Mouse (Mus musculus): ENCODE data around the gene Gm10100. TPM values are rescaled to one million over a fixed set of nuclear protein-coding genes. Genes with fewer than 3 reads are reported as not detected.
"Not testable (repeated sequence)": the region's sequence is repeated elsewhere in the genome, so short reads cannot be mapped to it uniquely, and the experiment has no call there.

Gm10100 gene
- polyA plus RNA-seq, 1 experiment from 2014 or later = not detected

DNA sequence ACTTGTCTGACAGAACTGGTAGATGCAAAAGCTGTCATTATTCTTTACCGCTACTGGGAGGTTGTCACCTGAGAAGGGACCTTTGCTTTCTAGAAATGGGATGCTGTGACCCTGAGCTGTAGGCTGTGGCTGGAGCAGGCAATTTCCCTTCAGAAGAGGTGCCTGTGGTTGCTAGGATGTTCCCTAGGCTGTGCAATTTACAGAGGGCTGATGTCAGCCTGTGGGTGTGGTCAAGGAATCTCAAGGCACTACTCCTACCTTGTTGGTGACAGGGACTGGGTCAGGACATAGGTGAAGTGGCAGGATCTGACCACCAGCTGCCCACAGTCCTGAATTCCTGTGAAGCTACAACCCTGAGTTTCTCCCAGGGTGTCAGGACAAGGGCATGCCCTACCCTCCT is 43.4 kb downstream of the Gm10100 start:
- Histone ChIP-seq H3K4me1 (replicated peaks) (no peaks in the 10 kb centered on the region), H3K9me3 (no peaks in the 10 kb centered on the region), H3K27ac (replicated peaks) (no peak overlapping the region), H3K4me3 (no peak overlapping the region), H3K4me2 (no peak overlapping the region), H3K9ac (no peak overlapping the region), H3K27me3 (no peaks in the 10 kb centered on the region), H3K36me3 (no peaks in the 10 kb centered on the region)
- no peak for ATAC-seq (ENCODE audit: low FRiP score, low read depth)
- whole genome bisulfite sequencing = 86% methylated on average over 1 of the region's 1 CpGs

DNA sequence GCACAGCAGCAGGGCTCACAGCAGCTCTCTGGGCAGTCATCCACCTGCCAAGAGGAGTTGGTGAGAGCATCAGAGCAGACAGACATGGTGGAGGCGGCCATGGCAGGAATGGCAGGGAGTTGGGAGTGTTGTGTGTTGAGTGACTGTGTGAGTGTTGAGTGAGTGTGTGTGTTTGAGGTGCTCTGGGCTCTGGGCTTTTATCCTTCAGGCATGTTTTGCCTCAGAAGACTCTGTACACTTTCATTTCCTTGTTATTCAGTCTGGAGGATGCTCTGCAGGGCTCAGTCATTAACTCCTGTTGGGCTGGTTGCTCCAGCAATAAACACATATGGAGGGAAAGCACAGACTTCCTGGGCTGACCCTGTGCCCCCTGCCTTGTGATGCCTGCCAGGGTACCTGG is 44.9 kb downstream of the Gm10100 start, which contains the start of gene Gm3238:
Gm3238 (minus strand) TSS at position 101 of the 400 bp plus-strand sequence.
- H3K9ac ChIP-seq; H3K27ac ChIP-seq (replicated peaks); H3K36me3 ChIP-seq; H3K4me2 ChIP-seq; H3K4me3 ChIP-seq; H3K27me3 ChIP-seq; ATAC-seq (ENCODE audit: low FRiP score, low read depth); H3K9me3 ChIP-seq; H3K4me1 ChIP-seq (replicated peaks): not testable (repeated sequence)
- no CpG with 5 or more reads among the region's 1 CpGs for WGBS

DNA sequence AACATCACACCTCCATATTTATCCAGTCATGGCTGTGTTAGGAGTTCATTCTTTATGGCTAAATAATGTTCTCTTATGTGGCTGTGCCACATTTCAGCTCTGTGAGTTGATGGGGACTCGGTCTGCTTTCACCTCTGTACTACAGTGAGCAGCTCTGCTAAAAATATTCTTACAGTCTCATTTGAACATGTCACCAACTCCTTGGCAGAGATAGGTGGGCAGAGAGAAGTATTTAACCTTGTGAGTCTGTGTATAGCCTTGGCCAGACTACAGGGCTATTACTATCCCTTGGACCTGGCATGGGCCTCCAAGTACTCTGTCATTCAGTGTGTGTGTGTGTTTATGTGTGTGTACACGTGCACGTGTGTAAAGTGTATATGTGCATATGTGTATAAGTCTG is 45.9 kb downstream of the Gm10100 start:
- H3K27ac ChIP-seq (replicated peaks); H3K36me3 ChIP-seq; H3K27me3 ChIP-seq; H3K9ac ChIP-seq; H3K9me3 ChIP-seq; H3K4me2 ChIP-seq; H3K4me1 ChIP-seq (replicated peaks); ATAC-seq (ENCODE audit: low FRiP score, low read depth); H3K4me3 ChIP-seq: not testable (repeated sequence)
- 94% methylated on average over 2 of the region's 3 CpGs for WGBS

Other genes with a start within 250 kb of the Gm10100 start
- gene Fam207a, start 210.7 kb upstream of the Gm10100 start, polyA plus RNA-seq (2015; fragmentation: Nextera tagmentation; extraction: Ambion mirVana) = 45.1 and 48.4 TPM in 2 replicates
- gene Itgb2, start 196.2 kb upstream of the Gm10100 start, polyA plus RNA-seq (2015; fragmentation: Nextera tagmentation; extraction: Ambion mirVana) = 1.1 and 1.5 TPM in 2 replicates
- 75.2 and 81.7 TPM in 2 replicates for gene Pttg1ip, start 144.8 kb upstream of the Gm10100 start, polyA plus RNA-seq (2015; fragmentation: Nextera tagmentation; extraction: Ambion mirVana)
- 282 and 283 TPM in 2 replicates for gene Sumo3, start 120.4 kb upstream of the Gm10100 start, polyA plus RNA-seq (2015; fragmentation: Nextera tagmentation; extraction: Ambion mirVana)
- gene Gm49325, start 120.3 kb upstream of the Gm10100 start, polyA plus RNA-seq (2015; fragmentation: Nextera tagmentation; extraction: Ambion mirVana) = 2.9 TPM in 1 of 2 replicates, not detected in the other
- gene Ube2g2, start 104.2 kb upstream of the Gm10100 start, polyA plus RNA-seq (2015; fragmentation: Nextera tagmentation; extraction: Ambion mirVana) = 83.8 and 90.0 TPM in 2 replicates
- 0.99 and 1.3 TPM in 2 replicates for gene Tspear, start 39.9 kb upstream of the Gm10100 start, polyA plus RNA-seq (2015; fragmentation: Nextera tagmentation; extraction: Ambion mirVana)
- not detected in 2 replicates for gene Gm19402, start 35.7 kb upstream of the Gm10100 start, polyA plus RNA-seq (2015; fragmentation: Nextera tagmentation; extraction: Ambion mirVana)
- not detected in 2 replicates for gene Gm9508, start 29.3 kb upstream of the Gm10100 start, polyA plus RNA-seq (2015; fragmentation: Nextera tagmentation; extraction: Ambion mirVana)
- not detected in 2 replicates for gene Gm10272, start 19.9 kb upstream of the Gm10100 start, polyA plus RNA-seq (2015; fragmentation: Nextera tagmentation; extraction: Ambion mirVana)
- not detected in 2 replicates for gene Gm10024, start 15.0 kb upstream of the Gm10100 start, polyA plus RNA-seq (2015; fragmentation: Nextera tagmentation; extraction: Ambion mirVana)
- not detected in 2 replicates for gene Gm10142, start 10.7 kb upstream of the Gm10100 start, polyA plus RNA-seq (2015; fragmentation: Nextera tagmentation; extraction: Ambion mirVana)
- gene Krtap12-1, start 5.9 kb upstream of the Gm10100 start, polyA plus RNA-seq (2015; fragmentation: Nextera tagmentation; extraction: Ambion mirVana) = not detected in 2 replicates
- gene Gm18596, start 16.2 kb downstream of the Gm10100 start, polyA plus RNA-seq (2015; fragmentation: Nextera tagmentation; extraction: Ambion mirVana) = not detected in 2 replicates
- gene Gm9736, start 24.9 kb downstream of the Gm10100 start, polyA plus RNA-seq (2015; fragmentation: Nextera tagmentation; extraction: Ambion mirVana) = not detected in 2 replicates
- gene Gm3233, start 33.2 kb downstream of the Gm10100 start, polyA plus RNA-seq (2015; fragmentation: Nextera tagmentation; extraction: Ambion mirVana) = not detected in 2 replicates
- not detected in 2 replicates for gene Gm3238, start 44.8 kb downstream of the Gm10100 start, polyA plus RNA-seq (2015; fragmentation: Nextera tagmentation; extraction: Ambion mirVana)
- gene Gm7138, start 50.5 kb downstream of the Gm10100 start, polyA plus RNA-seq (2015; fragmentation: Nextera tagmentation; extraction: Ambion mirVana) = not detected in 2 replicates
- gene Gm3250, start 56.1 kb downstream of the Gm10100 start, polyA plus RNA-seq (2015; fragmentation: Nextera tagmentation; extraction: Ambion mirVana) = not detected in 2 replicates
- gene Gm7137, start 61.7 kb downstream of the Gm10100 start, polyA plus RNA-seq (2015; fragmentation: Nextera tagmentation; extraction: Ambion mirVana) = not detected in 2 replicates
- gene Gm9639, start 68.6 kb downstream of the Gm10100 start, polyA plus RNA-seq (2015; fragmentation: Nextera tagmentation; extraction: Ambion mirVana) = not detected in 2 replicates
- not detected in 2 replicates for gene Gm19668, start 72.6 kb downstream of the Gm10100 start, polyA plus RNA-seq (2015; fragmentation: Nextera tagmentation; extraction: Ambion mirVana)
- gene Gm9507, start 85.4 kb downstream of the Gm10100 start, polyA plus RNA-seq (2015; fragmentation: Nextera tagmentation; extraction: Ambion mirVana) = not detected in 2 replicates
- not detected in 2 replicates for gene Gm2696, start 88.2 kb downstream of the Gm10100 start, polyA plus RNA-seq (2015; fragmentation: Nextera tagmentation; extraction: Ambion mirVana)
- not detected in 2 replicates for gene Krtap10-4, start 100.6 kb downstream of the Gm10100 start, polyA plus RNA-seq (2015; fragmentation: Nextera tagmentation; extraction: Ambion mirVana)
- gene Krtap10-10, start 109.5 kb downstream of the Gm10100 start, polyA plus RNA-seq (2015; fragmentation: Nextera tagmentation; extraction: Ambion mirVana) = not detected in 2 replicates
- not detected in 2 replicates for gene Gm36176, start 120.3 kb downstream of the Gm10100 start, polyA plus RNA-seq (2015; fragmentation: Nextera tagmentation; extraction: Ambion mirVana)
- gene Gm10318, start 126.4 kb downstream of the Gm10100 start, polyA plus RNA-seq (2015; fragmentation: Nextera tagmentation; extraction: Ambion mirVana) = not detected in 2 replicates
- not detected in 2 replicates for gene Gm3285, start 135.5 kb downstream of the Gm10100 start, polyA plus RNA-seq (2015; fragmentation: Nextera tagmentation; extraction: Ambion mirVana)
- gene Lrrc3, start 176.1 kb downstream of the Gm10100 start, polyA plus RNA-seq (2015; fragmentation: Nextera tagmentation; extraction: Ambion mirVana) = 21.4 and 23.9 TPM in 2 replicates
- gene Trpm2, start 244.1 kb downstream of the Gm10100 start, polyA plus RNA-seq (2015; fragmentation: Nextera tagmentation; extraction: Ambion mirVana) = 5.4 and 7.1 TPM in 2 replicates